Mouse (Mus musculus) urinary bladder, postnatal 14 days (tissue): ENCODE measurements around the gene Anxa2.

Experiments used
- DNase-seq: peaks from one replicate; pipeline ENCODE4 v3.0.0; 2021; ENCODE audit warnings: low spot score

The Anxa2 gene

GRCm38 (mm10) chr9:69459876-69460275, 6.5 kb downstream of the Anxa2 start:
- DNase-seq: no peak

GRCm38 (mm10) chr9:69463046-69463445, 9.6 kb downstream of the Anxa2 start:
- no peak for DNase-seq

- no peak for DNase-seq
Measured at GRCm38 (mm10) chr9:69464109-69464756, 10.8 kb downstream of the Anxa2 start.

GRCm38 (mm10) chr9:69466098-69466497, 12.7 kb downstream of the Anxa2 start:
- no peak for DNase-seq

GRCm38 (mm10) chr9:69467310-69467939, 14.0 kb downstream of the Anxa2 start:
- no peak for DNase-seq

GRCm38 (mm10) chr9:69468991-69469390, 15.6 kb downstream of the Anxa2 start:
- peak; percentile 74 for DNase-seq

GRCm38 (mm10) chr9:69470362-69470761, 16.9 kb downstream of the Anxa2 start:
- DNase-seq: no peak

GRCm38 (mm10) chr9:69470921-69471320, 17.5 kb downstream of the Anxa2 start:
- DNase-seq: no peak

- peak; percentile 83 for DNase-seq
Measured at GRCm38 (mm10) chr9:69472724-69473123, 19.3 kb downstream of the Anxa2 start.

GRCm38 (mm10) chr9:69475873-69476272, 22.5 kb downstream of the Anxa2 start:
- DNase-seq: no peak

GRCm38 (mm10) chr9:69477195-69477823, 23.9 kb downstream of the Anxa2 start:
- DNase-seq: peak; percentile 33

GRCm38 (mm10) chr9:69477824-69478222, 24.4 kb downstream of the Anxa2 start:
- DNase-seq: no peak

GRCm38 (mm10) chr9:69480344-69480743, 26.9 kb downstream of the Anxa2 start:
- DNase-seq: peak; percentile 82

GRCm38 (mm10) chr9:69483811-69484210, 30.4 kb downstream of the Anxa2 start:
- no peak for DNase-seq

GRCm38 (mm10) chr9:69486140-69486539, 32.7 kb downstream of the Anxa2 start:
- DNase-seq: no peak

- DNase-seq: no peak
Measured at GRCm38 (mm10) chr9:69488510-69488909, 35.1 kb downstream of the Anxa2 start.

GRCm38 (mm10) chr9:69488972-69489371, 35.6 kb downstream of the Anxa2 start:
- no peak for DNase-seq

GRCm38 (mm10) chr9:69492809-69493208, 39.4 kb downstream of the Anxa2 start:
- no peak for DNase-seq

- peak; percentile 67 for DNase-seq
Measured at GRCm38 (mm10) chr9:69502504-69502903, 49.1 kb downstream of the Anxa2 start.

- peak; percentile 32 for DNase-seq
Measured at GRCm38 (mm10) chr9:69505611-69506010, 52.2 kb downstream of the Anxa2 start.

- no peak for DNase-seq
Measured at GRCm38 (mm10) chr9:69507206-69507605, 53.8 kb downstream of the Anxa2 start.

GRCm38 (mm10) chr9:69508016-69508415, 54.6 kb downstream of the Anxa2 start:
- no peak for DNase-seq

GRCm38 (mm10) chr9:69511881-69512590, 58.6 kb downstream of the Anxa2 start:
- DNase-seq: no peak
